Mouse (Mus musculus) forebrain, embryonic 11.5 days (tissue): ENCODE measurements around the gene Cacna1c. TPM values are rescaled to one million over a fixed set of nuclear protein-coding genes. Genes with fewer than 3 reads are reported as not detected.

Experiments used
- ATAC-seq: fragments of 200-750 bp; cut with Nextera tagmentation; replicated peaks from 2 replicates; pipeline ENCODE4 v1.8.0; 2017; ENCODE audit warnings: moderate TSS enrichment; ENCODE audit not compliant: low FRiP score
- DNase-seq: peaks from one replicate; pipeline ENCODE4 v3.0.0-alpha.2; 2017; ENCODE audit warnings: low spot score
- H3K27ac ChIP-seq: fragments of 300-500 bp; sonication (generic); 2 replicates; pipeline ENCODE4 v1.5.1; 2014; ENCODE audit warnings: low read depth, low read length
- H3K27me3 ChIP-seq: fragments of 300-500 bp; sonication (generic); 2 replicates; pipeline ENCODE4 v1.6.1; 2014; ENCODE audit warnings: mild to moderate bottlenecking, low read length, mixed read lengths; ENCODE audit not compliant: control insufficient read depth, insufficient read depth
- H3K36me3 ChIP-seq: fragments of 300-500 bp; sonication (generic); 2 replicates; pipeline ENCODE4 v1.6.1; 2014; ENCODE audit warnings: mild to moderate bottlenecking, low read length, moderate library complexity, mixed read lengths; ENCODE audit not compliant: control insufficient read depth, insufficient read depth
- H3K4me1 ChIP-seq: fragments of 300-500 bp; sonication (generic); replicated peaks from 2 replicates; pipeline ENCODE4 v1.6.1; 2014; ENCODE audit warnings: low read length, mixed read lengths; ENCODE audit not compliant: control insufficient read depth, insufficient read depth
- H3K4me2 ChIP-seq: fragments of 300-500 bp; sonication (generic); 2 replicates; pipeline ENCODE4 v1.6.1; 2014; ENCODE audit warnings: low read depth, mild to moderate bottlenecking, low read length, moderate library complexity, mixed read lengths; ENCODE audit not compliant: severe bottlenecking
- H3K4me3 ChIP-seq: fragments of 300-500 bp; sonication (generic); 2 replicates; pipeline ENCODE4 v1.5.1; 2014; ENCODE audit warnings: low read depth, low read length
- H3K9ac ChIP-seq: fragments of 300-500 bp; sonication (generic); 2 replicates; pipeline ENCODE4 v1.6.1; 2014; ENCODE audit warnings: low read length
- H3K9me3 ChIP-seq: fragments of 300-500 bp; sonication (generic); 2 replicates; pipeline ENCODE4 v1.6.1; 2016; ENCODE audit warnings: low read length, mixed read lengths; ENCODE audit not compliant: control insufficient read depth
- WGBS: fragments of 180-500 bp; shearing (Covaris S2); extraction: QIAGEN DNeasy Blood & Tissue Kit; methylation state at CpG from one replicate; pipeline ENCODE4 v1.1.7; 2014; 5-methylcytosine and 5-hydroxymethylcytosine counted together
- polyA plus RNA-seq: library from polyadenylated mRNA; unstranded; fragments of >200 nt; fragmentation: Nextera tagmentation; extraction: Ambion mirVana; gene quantifications from 2 replicates; pipeline ENCODE4 v1.2.1, GENCODE M21; 2014

Cacna1c gene
- polyA plus RNA-seq, 1 experiment from 2014 or later: 4.8 TPM

GRCm38 (mm10) chr6:118984181-118984901, 211.9 kb downstream of the Cacna1c start:
- DNase-seq: no peak
- WGBS: 66% methylated on average over 11 of the region's 11 CpGs
- ATAC-seq: no peak

GRCm38 (mm10) chr6:118983471-118984040, 212.7 kb downstream of the Cacna1c start:
- DNase-seq (no peak), ATAC-seq (no peak)
- Histone ChIP-seq H3K27ac (no peak overlapping the region), H3K9ac (no peak overlapping the region), H3K9me3 (no peaks in the 10 kb centered on the region), H3K4me1 (no peaks in the 10 kb centered on the region), H3K36me3 (no peaks in the 10 kb centered on the region), H3K4me2 (no peak overlapping the region), H3K27me3 (no peaks in the 10 kb centered on the region), H3K4me3 (no peak overlapping the region)
- 90% methylated on average over 8 of the region's 8 CpGs for WGBS

More at GRCm38 (mm10) chr6:118984181-118984901, 211.9 kb downstream of the Cacna1c start:
- Histone ChIP-seq H3K9ac (no peak overlapping the region), H3K4me3 (no peak overlapping the region), H3K36me3 (no peaks in the 10 kb centered on the region), H3K4me1 (no peaks in the 10 kb centered on the region), H3K27me3 (no peaks in the 10 kb centered on the region), H3K27ac (no peak overlapping the region), H3K9me3 (no peaks in the 10 kb centered on the region), H3K4me2 (no peak overlapping the region)

- DNase-seq (no peak), ATAC-seq (no peak)
- 89% methylated on average over 12 of the region's 12 CpGs for WGBS
- peaks cover 9% of the 10 kb centered on the region for H3K4me1 ChIP-seq
- no peak overlapping the region for H3K4me2 ChIP-seq
- H3K4me3 ChIP-seq: no peak overlapping the region
- H3K27me3 ChIP-seq: no peaks in the 10 kb centered on the region
- no peaks in the 10 kb centered on the region for H3K36me3 ChIP-seq
- no peak overlapping the region for H3K9ac ChIP-seq
- H3K27ac ChIP-seq: no peak overlapping the region
- H3K9me3 ChIP-seq: no peaks in the 10 kb centered on the region
These were observed 216.0 kb downstream of the Cacna1c start for GRCm38 (mm10) chr6:118980265-118980664.

- DNase-seq (no peak), ATAC-seq (peak; percentile 69)
- no peak overlapping the region for H3K4me3 ChIP-seq
- H3K9me3 ChIP-seq: no peaks in the 10 kb centered on the region
- H3K36me3 ChIP-seq: no peaks in the 10 kb centered on the region
- H3K27me3 ChIP-seq: no peaks in the 10 kb centered on the region
- H3K9ac ChIP-seq: no peak overlapping the region
- H3K4me2 ChIP-seq: peak overlapping the region; percentile 34; the same call in 1 of the 2 replicates
- WGBS: 24% methylated on average over 10 of the region's 10 CpGs
- no peak overlapping the region for H3K27ac ChIP-seq
- peaks cover 9% of the 10 kb centered on the region for H3K4me1 ChIP-seq
These were observed 218.6 kb downstream of the Cacna1c start for GRCm38 (mm10) chr6:118977443-118978271.

- Histone ChIP-seq H3K27ac (no peak overlapping the region), H3K9ac (no peak overlapping the region), H3K4me1 (peaks cover 9% of the 10 kb centered on the region), H3K9me3 (no peaks in the 10 kb centered on the region), H3K4me3 (no peak overlapping the region), H3K4me2 (no peak overlapping the region), H3K27me3 (no peaks in the 10 kb centered on the region), H3K36me3 (no peaks in the 10 kb centered on the region)
- ATAC-seq (no peak), DNase-seq (no peak)
- WGBS: 91% methylated on average over 14 of the region's 14 CpGs
These were observed 219.6 kb downstream of the Cacna1c start for GRCm38 (mm10) chr6:118976617-118977016.

GRCm38 (mm10) chr6:118971844-118972531, 224.2 kb downstream of the Cacna1c start:
- no peaks in the 10 kb centered on the region for H3K27me3 ChIP-seq
- no peaks in the 10 kb centered on the region for H3K4me1 ChIP-seq
- H3K9ac ChIP-seq: no peak overlapping the region
- no peaks in the 10 kb centered on the region for H3K36me3 ChIP-seq
- no peak for DNase-seq
- ATAC-seq: no peak
- no peak overlapping the region for H3K4me3 ChIP-seq
- H3K9me3 ChIP-seq: no peaks in the 10 kb centered on the region
- whole genome bisulfite sequencing: 80% methylated on average over 9 of the region's 10 CpGs
- H3K4me2 ChIP-seq: no peak overlapping the region
- no peak overlapping the region for H3K27ac ChIP-seq

- Histone ChIP-seq H3K9me3 (no peaks in the 10 kb centered on the region), H3K27me3 (no peaks in the 10 kb centered on the region), H3K27ac (no peak overlapping the region), H3K4me1 (no peaks in the 10 kb centered on the region), H3K4me2 (no peak overlapping the region), H3K9ac (no peak overlapping the region), H3K36me3 (no peaks in the 10 kb centered on the region), H3K4me3 (no peak overlapping the region)
- ATAC-seq (no peak), DNase-seq (no peak)
- WGBS: 92% methylated on average over 4 of the region's 4 CpGs
These were observed 227.4 kb downstream of the Cacna1c start for GRCm38 (mm10) chr6:118968776-118969175.

GRCm38 (mm10) chr6:118966904-118967303, 229.3 kb downstream of the Cacna1c start:
- Histone ChIP-seq H3K9me3 (no peaks in the 10 kb centered on the region), H3K4me2 (no peak overlapping the region), H3K4me1 (no peaks in the 10 kb centered on the region), H3K36me3 (no peaks in the 10 kb centered on the region), H3K27me3 (no peaks in the 10 kb centered on the region), H3K27ac (no peak overlapping the region), H3K4me3 (no peak overlapping the region), H3K9ac (no peak overlapping the region)
- WGBS: 83% methylated on average over 4 of the region's 4 CpGs
- ATAC-seq: no peak
- no peak for DNase-seq
